Mouse (Mus musculus) erythroblast, embryonic 14.5 days (primary cell): ENCODE data around the gene Lnpep. TPM values are rescaled to one million over a fixed set of nuclear protein-coding genes. Genes with fewer than 3 reads are reported as not detected.

ENCODE experiments used
- H3K27me3 ChIP-seq: 2 replicates; pipeline ENCODE4 v1.6.1; 2012; ENCODE audit warnings: inconsistent platforms; ENCODE audit not compliant: control insufficient read depth
- H3K36me3 ChIP-seq: 2 replicates; pipeline ENCODE4 v1.6.1; 2012; ENCODE audit warnings: mild to moderate bottlenecking, inconsistent platforms; ENCODE audit not compliant: control insufficient read depth
- H3K4me1 ChIP-seq: 2 replicates; pipeline ENCODE4 v1.6.1; 2012; ENCODE audit warnings: inconsistent platforms; ENCODE audit not compliant: control insufficient read depth
- H3K4me3 ChIP-seq: replicated peaks from 2 replicates; pipeline ENCODE3; 2012; ENCODE audit warnings: moderate library complexity, mild to moderate bottlenecking, inconsistent platforms
- H3K9me3 ChIP-seq: 2 replicates; pipeline ENCODE4 v1.6.1; 2012; ENCODE audit warnings: low read length, inconsistent platforms, mixed read lengths; ENCODE audit not compliant: control insufficient read depth
- GATA1 ChIP-seq: IDR thresholded peaks from 2 replicates; pipeline ENCODE4 v1.6.1; 2012; ENCODE audit warnings: low read length, inconsistent platforms, mixed read lengths
- TAL1 ChIP-seq: IDR thresholded peaks from 3 replicates; pipeline ENCODE4 v1.6.1; 2012; ENCODE audit warnings: low read length, inconsistent platforms, mixed read lengths
- polyA plus RNA-seq: library from polyadenylated mRNA; stranded (reverse); fragments of >175 nt; gene quantifications from 2 replicates; pipeline ENCODE4 v1.2.3, GENCODE M21; 2012

Gene Lnpep
- polyA plus RNA-seq, 1 experiment: 0.07 TPM

- Histone ChIP-seq H3K9me3 (no peaks in the 10 kb centered on the region), H3K4me1 (peaks cover 35% of the 10 kb centered on the region), H3K27me3 (no peaks in the 10 kb centered on the region), H3K36me3 (no peaks in the 10 kb centered on the region; the same call in 1 of the 2 replicates), H3K4me3 (no peak overlapping the region)
- no peak for TF ChIP-seq TAL1
- TF ChIP-seq GATA1: no peak
These were observed 24.8 kb downstream of the Lnpep start for GRCm38 (mm10) chr17:17600001-17600400.

- H3K4me3 ChIP-seq: no peak overlapping the region
- no peaks in the 10 kb centered on the region for H3K27me3 ChIP-seq
- TF ChIP-seq TAL1: no peak
- TF ChIP-seq GATA1: no peak
- no peaks in the 10 kb centered on the region for H3K9me3 ChIP-seq
- peaks cover 35% of the 10 kb centered on the region for H3K4me1 ChIP-seq
- H3K36me3 ChIP-seq: no peaks in the 10 kb centered on the region; the same call in 1 of the 2 replicates
These were observed 26.5 kb downstream of the Lnpep start for GRCm38 (mm10) chr17:17598355-17598754.

DNA sequence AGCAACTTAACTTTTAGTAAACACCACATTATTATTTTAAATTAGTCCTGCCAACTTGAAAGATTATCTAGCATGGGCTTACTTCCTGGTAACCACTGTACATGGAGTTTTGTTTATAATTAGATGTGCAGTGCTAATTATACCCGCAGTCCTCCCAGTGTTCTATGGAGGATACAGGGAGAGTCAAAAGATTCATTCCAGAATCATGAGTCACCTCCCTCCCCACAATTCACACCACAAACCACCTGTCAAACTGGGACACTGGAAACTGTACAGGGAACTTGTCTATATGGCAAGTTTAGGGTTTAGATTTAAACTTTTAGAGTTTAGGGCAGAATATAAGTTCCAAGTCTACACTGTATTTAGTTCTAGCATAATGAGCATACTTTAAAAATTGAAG lies 31.9 kb downstream of the Lnpep start:
- no peak for TF ChIP-seq GATA1
- no peak for TF ChIP-seq TAL1

DNA sequence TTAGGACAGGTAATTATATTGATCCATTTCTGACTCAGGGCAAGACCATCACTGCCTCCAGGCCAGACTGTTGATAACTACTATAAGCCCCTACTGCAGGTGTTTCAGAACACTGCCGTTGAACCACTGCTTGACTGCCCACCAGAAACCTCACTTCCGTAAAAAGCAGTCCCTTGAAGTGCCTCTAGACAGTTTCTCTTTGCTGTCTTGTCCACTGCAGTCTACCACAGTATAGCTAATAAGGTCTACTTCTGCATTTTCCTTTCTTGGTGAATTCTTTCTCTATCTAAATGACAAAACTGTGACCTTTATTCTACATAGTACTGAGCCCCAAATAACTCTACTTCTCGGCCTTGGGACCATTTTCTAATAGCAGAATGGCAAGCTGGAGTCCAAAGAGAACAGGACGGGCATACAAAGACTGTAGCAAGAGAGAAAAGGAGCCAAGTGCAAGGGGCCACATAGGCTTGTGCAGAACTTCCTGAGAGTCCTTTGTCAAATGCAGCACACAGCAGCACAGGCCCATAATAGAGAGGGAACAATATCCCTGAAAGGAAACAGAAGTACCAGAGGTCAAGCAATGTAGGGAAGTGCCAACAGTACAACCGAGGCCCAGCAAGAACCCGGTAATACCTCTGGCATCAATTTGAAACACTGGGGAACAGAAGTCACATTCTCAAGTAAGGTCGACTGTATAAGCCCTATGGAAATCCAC lies 37.4 kb downstream of the Lnpep start:
- TF ChIP-seq TAL1: no peak
- TF ChIP-seq GATA1: no peak
- Histone ChIP-seq H3K27me3 (no peaks in the 10 kb centered on the region), H3K9me3 (no peaks in the 10 kb centered on the region), H3K4me1 (peaks cover 32% of the 10 kb centered on the region), H3K4me3 (no peak overlapping the region), H3K36me3 (no peaks in the 10 kb centered on the region; the same call in 1 of the 2 replicates)

More for the DNA sequence above, 31.9 kb downstream of the Lnpep start:
- peaks cover 29% of the 10 kb centered on the region for H3K4me1 ChIP-seq
- no peaks in the 10 kb centered on the region; the same call in 1 of the 2 replicates for H3K36me3 ChIP-seq
- no peak overlapping the region for H3K4me3 ChIP-seq
- no peaks in the 10 kb centered on the region for H3K27me3 ChIP-seq
- H3K9me3 ChIP-seq: no peaks in the 10 kb centered on the region

- H3K4me1 ChIP-seq: peaks cover 18% of the 10 kb centered on the region
- TF ChIP-seq GATA1 (no peak), TAL1 (no peak)
- H3K36me3 ChIP-seq: no peaks in the 10 kb centered on the region
These were observed 39.7 kb downstream of the Lnpep start for GRCm38 (mm10) chr17:17585115-17585514.

DNA sequence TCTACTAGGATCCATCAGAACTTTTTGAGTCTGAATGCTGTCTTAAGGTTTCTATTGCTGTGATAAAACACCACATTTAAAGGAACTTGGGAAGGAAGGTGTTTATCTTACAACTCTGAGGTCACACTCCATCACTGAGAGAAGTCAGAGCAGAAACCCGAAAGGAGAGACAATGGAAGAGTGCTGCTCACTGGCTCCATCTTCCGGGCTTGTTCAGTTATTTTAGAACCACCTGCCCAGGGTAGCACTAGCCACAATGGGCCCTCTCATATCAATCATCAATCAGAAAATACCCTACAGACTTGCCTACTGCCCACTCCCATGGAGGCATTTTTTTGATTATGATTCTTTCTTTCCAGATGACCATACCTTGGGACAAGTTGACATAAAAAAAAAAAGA lies 41.0 kb downstream of the Lnpep start:
- Histone ChIP-seq H3K4me1 (peaks cover 18% of the 10 kb centered on the region), H3K36me3 (peaks cover 2% of the 10 kb centered on the region)
- TF ChIP-seq TAL1 (no peak), GATA1 (no peak)

More at GRCm38 (mm10) chr17:17585115-17585514, 39.7 kb downstream of the Lnpep start:
- Histone ChIP-seq H3K4me3 (no peak overlapping the region), H3K27me3 (no peaks in the 10 kb centered on the region), H3K9me3 (no peaks in the 10 kb centered on the region)

GRCm38 (mm10) chr17:17581234-17581633 lies 43.6 kb downstream of the Lnpep start:
- no peak for TF ChIP-seq GATA1
- no peak for TF ChIP-seq TAL1
- no peaks in the 10 kb centered on the region for H3K27me3 ChIP-seq
- H3K4me3 ChIP-seq: no peak overlapping the region
- peaks cover 11% of the 10 kb centered on the region for H3K36me3 ChIP-seq
- peaks cover 11% of the 10 kb centered on the region for H3K4me1 ChIP-seq
- H3K9me3 ChIP-seq: no peaks in the 10 kb centered on the region

More for the DNA sequence above, 41.0 kb downstream of the Lnpep start:
- Histone ChIP-seq H3K27me3 (no peaks in the 10 kb centered on the region), H3K9me3 (no peaks in the 10 kb centered on the region), H3K4me3 (no peak overlapping the region)

DNA sequence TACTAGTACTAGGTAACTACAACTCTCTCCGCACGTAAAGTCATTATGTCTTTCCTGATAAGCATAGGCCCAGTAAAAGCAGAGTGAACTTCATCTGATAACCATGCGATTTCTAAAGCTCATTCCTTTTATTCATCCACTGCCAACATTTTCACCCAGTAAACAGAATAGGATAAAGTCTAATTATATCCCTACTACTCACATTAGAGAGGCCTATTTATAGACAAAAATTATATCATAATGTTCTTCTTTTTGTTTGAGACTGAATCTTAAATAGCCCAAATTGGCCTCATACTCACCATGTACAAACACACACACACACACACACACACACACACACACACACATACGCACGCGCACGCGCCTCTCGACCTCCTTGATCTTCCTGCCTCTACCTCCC lies 48.5 kb downstream of the Lnpep start:
- no peak for TF ChIP-seq GATA1
- no peak for TF ChIP-seq TAL1

GRCm38 (mm10) chr17:17567071-17567470 lies 57.8 kb downstream of the Lnpep start:
- H3K36me3 ChIP-seq: peaks cover 41% of the 10 kb centered on the region
- H3K4me1 ChIP-seq: peaks cover 3% of the 10 kb centered on the region; the same call in 1 of the 2 replicates
- no peaks in the 10 kb centered on the region for H3K9me3 ChIP-seq
- TF ChIP-seq TAL1: no peak
- no peak for TF ChIP-seq GATA1
- no peak overlapping the region for H3K4me3 ChIP-seq
- H3K27me3 ChIP-seq: no peaks in the 10 kb centered on the region

More for the DNA sequence above, 48.5 kb downstream of the Lnpep start:
- Histone ChIP-seq H3K4me3 (no peak overlapping the region), H3K36me3 (peaks cover 48% of the 10 kb centered on the region), H3K9me3 (no peaks in the 10 kb centered on the region), H3K4me1 (no peaks in the 10 kb centered on the region), H3K27me3 (no peaks in the 10 kb centered on the region)

GRCm38 (mm10) chr17:17548958-17549357 lies 75.9 kb downstream of the Lnpep start:
- H3K4me3 ChIP-seq: no peak overlapping the region
- TF ChIP-seq GATA1 (no peak), TAL1 (no peak)
- peaks cover 31% of the 10 kb centered on the region for H3K36me3 ChIP-seq
- H3K9me3 ChIP-seq: no peaks in the 10 kb centered on the region
- H3K4me1 ChIP-seq: no peaks in the 10 kb centered on the region
- no peaks in the 10 kb centered on the region for H3K27me3 ChIP-seq
